Mouse (Mus musculus): ENCODE results near the gene Btg2. TPM values are rescaled to one million over a fixed set of nuclear protein-coding genes. Genes with fewer than 3 reads are reported as not detected.

Gene Btg2
- polyA plus RNA-seq, 1 experiment from 2014 or later: 103 TPM

GRCm38 (mm10) chr1:134107777-134108176, 28.9 kb upstream of the Btg2 start:
- Histone ChIP-seq H3K4me1 (replicated peaks) (peaks cover 47% of the 10 kb centered on the region), H3K36me3 (replicated peaks) (no peaks in the 10 kb centered on the region), H3K27me3 (peaks cover 29% of the 10 kb centered on the region), H3K9ac (no peak overlapping the region), H3K4me2 (no peak overlapping the region), H3K27ac (replicated peaks) (no peak overlapping the region), H3K4me3 (replicated peaks) (no peak overlapping the region), H3K9me3 (replicated peaks) (no peaks in the 10 kb centered on the region)
- WGBS (ENCODE audit: insufficient replicate concordance): 76% methylated on average over 7 of the region's 7 CpGs
- ATAC-seq (ENCODE audit: insufficient read depth): no peak

- Histone ChIP-seq H3K36me3 (replicated peaks) (no peaks in the 10 kb centered on the region), H3K9me3 (replicated peaks) (no peaks in the 10 kb centered on the region), H3K4me2 (no peak overlapping the region), H3K4me1 (replicated peaks) (peaks cover 53% of the 10 kb centered on the region), H3K9ac (no peak overlapping the region), H3K4me3 (replicated peaks) (no peak overlapping the region), H3K27ac (replicated peaks) (no peak overlapping the region), H3K27me3 (peaks cover 29% of the 10 kb centered on the region)
- ATAC-seq (ENCODE audit: insufficient read depth): no peak
- 2% methylated on average over 5 of the region's 5 CpGs for WGBS (ENCODE audit: insufficient replicate concordance)
Measured at GRCm38 (mm10) chr1:134106719-134107118, 27.8 kb upstream of the Btg2 start.

- Histone ChIP-seq H3K4me3 (replicated peaks) (no peak overlapping the region), H3K4me1 (replicated peaks) (peaks cover 51% of the 10 kb centered on the region), H3K27ac (replicated peaks) (no peak overlapping the region), H3K27me3 (peaks cover 29% of the 10 kb centered on the region), H3K9ac (0 out of 2 replicates have a peak overlapping the region, but pooled peaks have one; percentile 0), H3K9me3 (replicated peaks) (no peaks in the 10 kb centered on the region), H3K4me2 (no peak overlapping the region), H3K36me3 (replicated peaks) (no peaks in the 10 kb centered on the region)
- WGBS (ENCODE audit: insufficient replicate concordance): 35% methylated on average over 3 of the region's 3 CpGs
- no peak for ATAC-seq (ENCODE audit: insufficient read depth)
Measured at GRCm38 (mm10) chr1:134105764-134106430, 27.0 kb upstream of the Btg2 start.

DNA sequence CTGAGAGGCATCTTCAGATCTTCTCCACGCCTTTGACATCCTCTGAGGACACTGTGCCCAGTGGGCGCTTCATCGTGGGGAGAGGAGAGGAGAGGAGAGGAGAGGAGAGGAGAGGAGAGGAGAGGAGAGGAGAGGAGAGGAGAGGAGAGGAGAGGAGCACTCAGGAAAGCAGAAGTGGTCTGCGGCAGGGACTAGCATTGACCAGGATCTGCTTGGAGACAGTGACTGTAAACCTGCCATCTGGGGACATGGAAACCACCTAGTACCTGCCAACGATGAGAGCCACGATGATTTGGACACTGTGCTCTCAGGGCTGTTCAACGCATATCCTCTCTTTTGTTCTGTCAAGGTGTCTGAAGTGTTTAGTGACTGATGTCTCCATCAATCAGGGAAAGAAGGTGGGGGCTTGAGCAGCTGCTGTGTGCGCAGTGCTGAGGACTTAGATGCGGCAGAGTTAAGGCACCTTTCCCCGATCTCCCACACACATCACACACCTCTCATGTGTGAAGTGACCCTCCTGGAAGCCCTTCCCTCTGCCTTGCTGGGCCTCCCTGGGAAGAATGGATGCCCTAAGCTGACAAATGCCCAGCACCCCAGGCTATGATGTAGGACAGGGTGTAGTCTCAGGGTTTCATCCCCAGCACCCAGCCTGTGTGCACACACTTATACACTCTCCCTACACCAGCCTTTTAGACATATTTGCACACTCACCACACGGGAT, 26.3 kb upstream of the Btg2 start:
- no peak overlapping the region for H3K9ac ChIP-seq
- H3K4me3 ChIP-seq (replicated peaks): no peak overlapping the region
- H3K4me2 ChIP-seq: no peak overlapping the region
- peaks cover 29% of the 10 kb centered on the region for H3K27me3 ChIP-seq
- no peaks in the 10 kb centered on the region for H3K36me3 ChIP-seq (replicated peaks)
- ATAC-seq (ENCODE audit: insufficient read depth): no peak
- H3K4me1 ChIP-seq (replicated peaks): peaks cover 51% of the 10 kb centered on the region
- H3K9me3 ChIP-seq (replicated peaks): no peaks in the 10 kb centered on the region
- no peak overlapping the region for H3K27ac ChIP-seq (replicated peaks)
- 54% methylated on average over 11 of the region's 11 CpGs for WGBS (ENCODE audit: insufficient replicate concordance)

- no peak overlapping the region for H3K9ac ChIP-seq
- ATAC-seq (ENCODE audit: insufficient read depth): no peak
- H3K27me3 ChIP-seq: peaks cover 29% of the 10 kb centered on the region
- H3K4me3 ChIP-seq (replicated peaks): no peak overlapping the region
- no peak overlapping the region for H3K27ac ChIP-seq (replicated peaks)
- no peaks in the 10 kb centered on the region for H3K36me3 ChIP-seq (replicated peaks)
- 66% methylated on average over 5 of the region's 5 CpGs for WGBS (ENCODE audit: insufficient replicate concordance)
- no peaks in the 10 kb centered on the region for H3K9me3 ChIP-seq (replicated peaks)
- H3K4me2 ChIP-seq: no peak overlapping the region
- H3K4me1 ChIP-seq (replicated peaks): peaks cover 55% of the 10 kb centered on the region
Measured at GRCm38 (mm10) chr1:134103861-134104260, 24.9 kb upstream of the Btg2 start.

DNA sequence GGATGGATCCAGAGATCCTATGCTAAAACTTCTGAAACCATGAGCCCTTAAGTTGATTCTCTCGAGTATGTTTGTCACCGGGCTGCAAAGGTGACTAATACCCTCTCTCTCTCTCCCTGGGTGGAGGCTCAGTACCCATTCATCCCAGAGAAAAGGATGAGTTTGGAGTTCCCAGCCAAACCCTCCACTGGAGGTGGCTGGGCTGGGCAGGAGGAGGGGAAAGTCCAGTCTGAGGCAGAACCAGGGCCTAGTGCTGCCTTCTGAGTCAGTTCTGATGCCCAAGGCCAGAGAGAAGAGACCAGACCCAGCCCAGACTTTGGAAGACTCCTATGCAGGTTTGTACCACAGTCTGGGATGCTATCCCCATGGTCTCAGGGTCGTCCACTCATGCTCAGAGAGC, 22.7 kb upstream of the Btg2 start:
- Histone ChIP-seq H3K4me1 (replicated peaks) (peaks cover 72% of the 10 kb centered on the region), H3K27ac (replicated peaks) (no peak overlapping the region), H3K9ac (no peak overlapping the region), H3K36me3 (replicated peaks) (no peaks in the 10 kb centered on the region), H3K4me3 (replicated peaks) (no peak overlapping the region), H3K9me3 (replicated peaks) (no peaks in the 10 kb centered on the region), H3K4me2 (no peak overlapping the region), H3K27me3 (peaks cover 17% of the 10 kb centered on the region)
- WGBS (ENCODE audit: insufficient replicate concordance): 63% methylated on average over 3 of the region's 3 CpGs
- no peak for ATAC-seq (ENCODE audit: insufficient read depth)

DNA sequence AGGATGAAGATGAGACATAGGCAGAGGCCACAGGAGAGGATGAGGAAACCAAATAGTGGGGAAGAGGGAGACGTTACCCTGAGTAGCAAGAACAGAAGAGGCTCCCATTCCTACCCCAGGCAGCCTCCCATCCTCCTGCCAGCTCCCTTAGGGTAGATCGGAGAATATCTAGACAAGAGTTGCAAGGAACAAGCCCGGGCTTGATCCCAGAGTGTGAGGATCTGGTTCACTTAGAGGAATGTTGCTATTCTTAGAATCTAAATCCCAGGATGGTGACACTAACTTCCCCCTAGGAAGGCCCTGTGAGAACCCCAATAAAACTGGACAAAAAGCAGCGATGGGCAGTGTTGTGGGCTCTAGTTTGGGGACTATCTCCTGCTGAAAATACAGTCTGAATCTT, 22.0 kb upstream of the Btg2 start:
- H3K9ac ChIP-seq: 0 out of 2 replicates have a peak overlapping the region, but pooled peaks have one; percentile 12
- no peak overlapping the region for H3K4me3 ChIP-seq (replicated peaks)
- H3K27ac ChIP-seq (replicated peaks): peak overlapping the region; percentile 97; the same call in 1 of the 2 replicates
- no peaks in the 10 kb centered on the region for H3K9me3 ChIP-seq (replicated peaks)
- peaks cover 72% of the 10 kb centered on the region for H3K4me1 ChIP-seq (replicated peaks)
- ATAC-seq (ENCODE audit: insufficient read depth): no peak
- H3K36me3 ChIP-seq (replicated peaks): no peaks in the 10 kb centered on the region
- no peak overlapping the region for H3K4me2 ChIP-seq
- peaks cover 13% of the 10 kb centered on the region for H3K27me3 ChIP-seq
- 64% methylated on average over 4 of the region's 4 CpGs for WGBS (ENCODE audit: insufficient replicate concordance)

DNA sequence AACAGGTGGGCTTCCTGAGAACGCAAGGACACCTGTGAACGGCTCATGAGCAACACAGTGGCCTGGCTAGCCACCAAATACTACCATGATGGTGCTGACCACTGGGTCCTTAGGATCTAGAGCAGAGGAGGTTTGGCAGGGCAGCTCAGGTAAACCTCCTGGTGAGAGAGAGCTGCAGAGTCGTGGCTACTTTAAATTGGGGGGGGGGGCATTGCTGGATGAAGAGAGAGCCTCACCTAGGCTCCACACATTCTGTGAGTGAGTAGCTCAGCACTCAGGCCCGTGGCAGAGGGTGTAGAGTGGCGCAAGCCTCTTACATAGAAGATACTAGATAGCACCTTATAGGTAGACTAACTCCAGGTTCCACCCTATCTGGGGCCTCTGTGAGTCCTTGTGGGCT, 21.5 kb upstream of the Btg2 start:
- 67% methylated on average over 5 of the region's 5 CpGs for WGBS (ENCODE audit: insufficient replicate concordance)
- Histone ChIP-seq H3K4me2 (peak overlapping the region; percentile 69; the same call in 1 of the 2 replicates), H3K27ac (replicated peaks) (peak overlapping the region; percentile 97)

GRCm38 (mm10) chr1:134099516-134100235, 20.8 kb upstream of the Btg2 start:
- ATAC-seq (ENCODE audit: insufficient read depth): peak; percentile 51
- peaks cover 2% of the 10 kb centered on the region; the same call in 1 of the 2 replicates for H3K27me3 ChIP-seq
- WGBS (ENCODE audit: insufficient replicate concordance): 22% methylated on average over 12 of the region's 12 CpGs
- peak overlapping the region; percentile 69 for H3K9ac ChIP-seq
- H3K9me3 ChIP-seq (replicated peaks): no peaks in the 10 kb centered on the region
- no peaks in the 10 kb centered on the region for H3K36me3 ChIP-seq (replicated peaks)
- H3K27ac ChIP-seq (replicated peaks): peak overlapping the region; percentile 97
- peaks cover 75% of the 10 kb centered on the region for H3K4me1 ChIP-seq (replicated peaks)
- peak overlapping the region; percentile 69 for H3K4me2 ChIP-seq
- H3K4me3 ChIP-seq (replicated peaks): peak overlapping the region; percentile 61

More for the DNA sequence above, 21.5 kb upstream of the Btg2 start:
- peaks cover 8% of the 10 kb centered on the region for H3K27me3 ChIP-seq
- no peaks in the 10 kb centered on the region for H3K36me3 ChIP-seq (replicated peaks)
- H3K4me1 ChIP-seq (replicated peaks): peaks cover 72% of the 10 kb centered on the region
- ATAC-seq (ENCODE audit: insufficient read depth): no peak
- H3K4me3 ChIP-seq (replicated peaks): no peak overlapping the region
- peak overlapping the region; percentile 12; the same call in 1 of the 2 replicates for H3K9ac ChIP-seq
- no peaks in the 10 kb centered on the region for H3K9me3 ChIP-seq (replicated peaks)

- peak; percentile 91 for ATAC-seq (ENCODE audit: insufficient read depth)
- no peaks in the 10 kb centered on the region for H3K9me3 ChIP-seq (replicated peaks)
- peak overlapping the region; percentile 97 for H3K27ac ChIP-seq (replicated peaks)
- H3K4me2 ChIP-seq: peak overlapping the region; percentile 69
- no peaks in the 10 kb centered on the region for H3K36me3 ChIP-seq (replicated peaks)
- H3K27me3 ChIP-seq: no peaks in the 10 kb centered on the region
- peak overlapping the region; percentile 61 for H3K4me3 ChIP-seq (replicated peaks)
- 2% methylated on average over 17 of the region's 17 CpGs for whole genome bisulfite sequencing (ENCODE audit: insufficient replicate concordance)
- peaks cover 79% of the 10 kb centered on the region for H3K4me1 ChIP-seq (replicated peaks)
- H3K9ac ChIP-seq: peak overlapping the region; percentile 69
Measured at GRCm38 (mm10) chr1:134098726-134099515, 20.0 kb upstream of the Btg2 start.
